Mouse (Mus musculus) mouse embryonic stem cell (cell line): ENCODE measurements around the gene Wdcp.

Experiments
- in situ Hi-C, 2 experiments: fragments of 300-500 bp; cut with MboI; formaldehyde crosslinking; loops; 1 replicate in 1 of 2; 3 replicates in 1 of 2; pipeline ENCODE4 v1.14.3; 2019 to 2020; ENCODE audit warnings: low sequenced_read_pairs in 2 of 2, low pct_unique_long_range_greater_than_20kb in 1 of 2, mixed read lengths in 1 of 2; ENCODE audit not compliant: unreplicated experiment in 1 of 2

Wdcp gene

DNA sequence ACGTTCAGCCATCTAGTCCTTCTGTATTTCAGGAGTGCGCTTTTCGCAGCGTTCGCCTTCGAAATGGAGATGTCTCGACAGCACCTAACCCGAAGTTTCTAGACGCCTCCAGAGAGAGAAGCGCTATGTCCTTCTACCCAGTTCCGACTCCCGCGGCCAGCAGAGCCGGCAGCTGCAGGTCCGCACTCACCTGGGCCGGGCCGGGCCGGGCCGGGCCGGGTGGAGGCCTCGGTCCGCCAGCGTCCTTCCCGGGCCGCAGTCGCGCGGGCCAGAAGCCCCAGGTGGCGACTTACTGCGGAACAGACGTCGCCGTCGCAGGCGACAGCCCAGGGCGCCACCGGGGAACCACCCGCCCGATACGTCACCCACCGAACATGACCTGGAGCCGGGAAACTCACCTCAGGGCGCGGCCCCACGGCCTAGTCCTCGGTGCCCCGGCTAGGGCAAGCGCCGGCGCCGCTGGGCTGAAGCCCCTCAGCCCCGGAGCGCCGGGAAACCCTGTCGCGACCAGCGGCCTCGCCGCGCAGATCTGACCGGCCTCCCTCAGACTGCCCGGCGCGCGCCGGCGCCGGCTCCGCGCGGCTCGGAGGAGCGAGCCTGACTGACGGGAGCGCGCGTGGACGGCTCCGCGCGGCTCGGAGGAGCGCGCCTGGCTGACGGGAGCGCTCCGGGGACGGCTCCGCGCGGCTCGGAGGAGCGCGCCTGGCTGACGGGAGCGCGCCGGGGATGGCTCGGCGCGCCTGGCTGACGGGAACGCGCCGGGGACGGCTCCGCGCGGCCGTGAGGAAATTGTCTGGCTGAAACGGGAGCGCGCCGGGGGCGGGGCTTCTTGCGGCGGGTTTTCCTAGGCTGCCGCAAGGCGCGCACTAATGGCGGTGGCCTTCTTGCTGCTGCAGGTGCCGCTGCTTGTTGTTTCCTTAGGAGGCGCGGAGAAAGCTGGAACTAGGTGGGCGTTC, 64.1 kb downstream of the Wdcp start, which contains the start of gene Ubxn2a:
Gene Ubxn2a (minus strand): TSS at position 755 of the 956 bp plus-strand sequence.
- in situ Hi-C loops = no loop called here

DNA sequence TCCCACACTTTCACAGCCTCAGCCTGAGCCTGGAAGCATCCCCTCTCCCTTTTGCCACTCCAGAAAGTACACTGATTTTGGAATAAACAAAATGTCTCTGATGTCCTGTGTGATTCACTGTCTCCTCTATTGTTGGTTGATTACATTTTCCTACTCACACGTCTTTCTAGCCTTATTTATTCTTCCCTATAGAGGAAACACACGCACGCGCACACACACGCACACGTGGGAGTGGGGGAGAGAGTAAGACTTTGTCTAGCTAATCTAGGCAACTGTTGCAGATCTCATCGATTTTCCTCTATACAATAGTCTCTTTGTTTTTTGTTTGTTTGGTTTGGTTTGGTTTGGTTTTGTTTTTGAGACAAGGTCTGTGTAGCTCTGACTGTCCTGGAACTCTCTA, 65.3 kb downstream of the Wdcp start:
- in situ Hi-C loops = no loop called here
